Mouse (Mus musculus) embryonic fibroblast, embryonic 13.5 days (primary cell): ENCODE results near the gene Cdc37.

ENCODE experiments used
- CTCF ChIP-seq: IDR thresholded peaks from 2 replicates; pipeline ENCODE4 v1.5.1; 2011; ENCODE audit warnings: mild to moderate bottlenecking, control low read depth, low read length, moderate library complexity, borderline replicate concordance; ENCODE audit not compliant: insufficient read depth
- POLR2A ChIP-seq: IDR thresholded peaks from 2 replicates; pipeline ENCODE4 v1.6.1; 2011; ENCODE audit warnings: low read depth, mild to moderate bottlenecking, control low read depth, low read length, moderate library complexity

GRCm38 (mm10) chr9:21183421-21183820, 33.6 kb upstream of the Cdc37 start:
- TF ChIP-seq CTCF (no peak), POLR2A (no peak)
